10 mouse cellular contexts compared by ENCODE assay signal in the genomic region with DNA sequence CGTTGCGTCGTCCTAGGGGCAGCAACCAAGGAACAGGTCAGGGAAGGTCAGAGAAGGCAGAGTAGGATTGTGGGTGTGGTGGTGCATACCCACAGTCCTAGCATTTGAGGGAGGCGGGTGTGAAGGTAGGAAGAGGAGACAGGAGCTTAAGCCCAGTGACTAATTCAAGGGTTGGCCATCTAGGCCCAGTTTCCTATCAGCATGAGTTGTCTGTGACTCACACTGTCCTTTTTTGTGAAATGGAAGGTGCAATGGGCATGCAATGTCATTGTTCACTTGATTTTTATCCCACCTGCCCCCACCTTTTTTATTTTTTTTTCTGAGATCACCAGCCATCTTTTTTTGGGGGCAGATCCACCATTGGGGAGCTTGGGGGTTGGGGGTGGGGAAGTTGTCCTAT. TPM values are rescaled to one million over a fixed set of nuclear protein-coding genes. Genes with fewer than 3 reads are reported as not detected.
A peak's percentile ranks its signal among the peaks of the same experiment; 100 is the strongest.
DNase-seq lines count a peak whose midpoint lies in the region; ATAC-seq and TF ChIP-seq lines count a peak whose summit lies in the region.
"Had no signal": no experiment of that assay in that cellular context is flagged by ENCODE, and none has a peak within 500 bp of the region (broad histone marks: within the 10 kb centered on the region; RNA-seq: fewer than 3 reads in every experiment).

No protein-coding gene starts in this region.

- H3K79me2 ChIP-seq in C2C12 (ENCODE audit: control insufficient read depth, insufficient read depth): peaks cover 7% of the 10 kb centered on the region

- TF ChIP-seq CTCF in heart, postnatal 0 days (IDR thresholded peaks at IDR 0.05; ENCODE audit: low read depth): no peak
- no peak for TF ChIP-seq CTCF in C2C12 (IDR thresholded peaks at IDR 0.05; ENCODE audit: control insufficient read depth, insufficient read depth, insufficient read length)

- 0 out of 2 replicates have a peak, but pooled peaks cover under 1% of the 10 kb centered on the region for H3K36me3 ChIP-seq in heart, postnatal 0 days (replicated peaks; ENCODE audit: control insufficient read depth, insufficient read depth, low read length)
- H3K36me3 ChIP-seq in C2C12 (ENCODE audit: control insufficient read depth, insufficient read depth): peaks cover 25% of the 10 kb centered on the region
- H3K36me3 ChIP-seq in embryonic facial prominence, embryonic 11.5 days (replicated peaks; ENCODE audit: control insufficient read depth, insufficient read depth, low read depth, low read length): no peaks in the 10 kb centered on the region
- no peaks in the 10 kb centered on the region for H3K36me3 ChIP-seq in limb, embryonic 12.5 days
- H3K36me3 ChIP-seq: liver, embryonic 15.5 days had no signal

- 90% methylated on average over 4 of the region's 4 CpGs for WGBS in heart, postnatal 0 days
- 89% methylated on average over 4 of the region's 4 CpGs for whole genome bisulfite sequencing in embryonic facial prominence, embryonic 11.5 days
- WGBS in limb, embryonic 12.5 days: 91% methylated on average over 4 of the region's 4 CpGs

- H3K79me3 ChIP-seq in C2C12 (ENCODE audit: low read depth): peaks cover 4% of the 10 kb centered on the region

- H3K9ac ChIP-seq in heart, postnatal 0 days (replicated peaks; ENCODE audit: low read depth, low read length): no peak overlapping the region
- no peak overlapping the region for H3K9ac ChIP-seq in embryonic facial prominence, embryonic 11.5 days (replicated peaks; ENCODE audit: low read length)
- no peak overlapping the region for H3K9ac ChIP-seq in limb, embryonic 12.5 days (replicated peaks)
- H3K9ac ChIP-seq: liver, embryonic 15.5 days had no signal

- no peaks in the 10 kb centered on the region for H3K9me3 ChIP-seq in heart, postnatal 0 days (replicated peaks; ENCODE audit: control insufficient read depth, low read length)
- H3K9me3 ChIP-seq in embryonic facial prominence, embryonic 11.5 days (replicated peaks; ENCODE audit: control insufficient read depth, low read length): no peaks in the 10 kb centered on the region
- no peaks in the 10 kb centered on the region for H3K9me3 ChIP-seq in limb, embryonic 12.5 days
- H3K9me3 ChIP-seq: liver, embryonic 15.5 days had no signal

- peak overlapping the region; percentile 60 for H3K27ac ChIP-seq in heart, postnatal 0 days (ENCODE audit: low read depth)
- H3K27ac ChIP-seq in embryonic facial prominence, embryonic 11.5 days (replicated peaks; ENCODE audit: low read depth, low read length): peak overlapping the region; percentile 2
- peak overlapping the region; percentile 77 for H3K27ac ChIP-seq in limb, embryonic 12.5 days
- H3K27ac ChIP-seq: liver, embryonic 15.5 days had no signal

- TF ChIP-seq EP300 in heart, postnatal 0 days (IDR thresholded peaks at IDR 0.05; ENCODE audit: low read depth): no peak

- no peak for ATAC-seq in heart, postnatal 0 days (ENCODE audit: insufficient read depth, low read depth)
- no peak for ATAC-seq in embryonic facial prominence, embryonic 11.5 days (replicated peaks; ENCODE audit: insufficient number of reproducible peaks, low FRiP score, low TSS enrichment, low read depth)
- ATAC-seq in limb, embryonic 12.5 days (ENCODE audit: insufficient number of reproducible peaks, insufficient read depth, low FRiP score, low TSS enrichment, low read depth): no peak

- H3K4me3 ChIP-seq in heart, postnatal 0 days (ENCODE audit: low read depth, low read length): no peak overlapping the region
- no peak overlapping the region for H3K4me3 ChIP-seq in C2C12 (ENCODE audit: insufficient read depth, poor library complexity, severe bottlenecking)
- H3K4me3 ChIP-seq in embryonic facial prominence, embryonic 11.5 days (ENCODE audit: low read depth, low read length): no peak overlapping the region
- no peak overlapping the region for H3K4me3 ChIP-seq in limb, embryonic 12.5 days (replicated peaks)
- H3K4me3 ChIP-seq: liver, embryonic 15.5 days had no signal

- H3ac ChIP-seq in C2C12 (ENCODE audit: control insufficient read depth, insufficient read length, low read depth): no peak overlapping the region

- no peaks in the 10 kb centered on the region for H3K27me3 ChIP-seq in heart, postnatal 0 days (ENCODE audit: control insufficient read depth, insufficient read depth, low read length)
- H3K27me3 ChIP-seq in C2C12 (ENCODE audit: control insufficient read depth, insufficient read depth, insufficient read length): no peaks in the 10 kb centered on the region
- H3K27me3 ChIP-seq in embryonic facial prominence, embryonic 11.5 days (ENCODE audit: control insufficient read depth, insufficient read depth, low read length): no peaks in the 10 kb centered on the region
- H3K27me3 ChIP-seq in limb, embryonic 12.5 days: no peaks in the 10 kb centered on the region
- H3K27me3 ChIP-seq: liver, embryonic 15.5 days had no signal

- H3K4me1 ChIP-seq in heart, postnatal 0 days (ENCODE audit: control insufficient read depth, insufficient read depth): peaks cover 47% of the 10 kb centered on the region
- no peaks in the 10 kb centered on the region for H3K4me1 ChIP-seq in embryonic facial prominence, embryonic 11.5 days (ENCODE audit: control insufficient read depth, insufficient read depth, low read length)
- H3K4me1 ChIP-seq in limb, embryonic 12.5 days (replicated peaks): peaks cover 45% of the 10 kb centered on the region
- H3K4me1 ChIP-seq: liver, embryonic 15.5 days had no signal

- intact Hi-C loops in left cerebral cortex, postnatal 10 days (cut with DNase I): no loop called here

- H3K4me2 ChIP-seq in heart, postnatal 0 days (ENCODE audit: low read depth, low read length): no peak overlapping the region
- H3K4me2 ChIP-seq in embryonic facial prominence, embryonic 11.5 days (ENCODE audit: low read depth, low read length): no peak overlapping the region
- H3K4me2 ChIP-seq in limb, embryonic 12.5 days: no peak overlapping the region
- H3K4me2 ChIP-seq: liver, embryonic 15.5 days had no signal

- no peak for DNase-seq in heart, postnatal 0 days (ENCODE audit: low spot score)
- no peak for DNase-seq in heart, postnatal 4 days
- no peak for DNase-seq in embryonic facial prominence, embryonic 11.5 days (ENCODE audit: low spot score)
- DNase-seq in adrenal gland, postnatal 25 days: no peak
- DNase-seq in spleen, postnatal 36 days (ENCODE audit: low spot score in 2 of 2): no peak
- no peak for DNase-seq in left cerebral cortex, postnatal 10 days (ENCODE audit: extremely low spot score in 1 of 2, low spot score in 2 of 2)

TF ChIP-seq in C2C12, 6 proteins besides CTCF, POLR2A, EP300 and RAD21:
- TF ChIP-seq MYOD1 (IDR thresholded peaks at IDR 0.05; ENCODE audit: control insufficient read depth, insufficient read length, low read depth): no peak
- peak; percentile 56 for TF ChIP-seq FOSL1 (IDR thresholded peaks at IDR 0.05; ENCODE audit: insufficient read depth, low read length, poor library complexity, severe bottlenecking)
- TF ChIP-seq CEBPB (IDR thresholded peaks at IDR 0.05; ENCODE audit: low read depth): peak; percentile 46

RNA-seq across cellular contexts. Expression of gene Htra1, which starts 29.5 kb away (rescaled TPM):
- 79.7 and 97.9 TPM in 2 replicates for total RNA-seq in heart, postnatal 0 days (2014; rRNA removed; ENCODE audit: low replicate concordance)
- 86.1 and 95.2 TPM in 2 replicates for polyA plus RNA-seq in heart, postnatal 0 days (2015; fragmentation: Nextera tagmentation; extraction: Ambion mirVana)
- 100 to 1,000 TPM; 125 to 139 TPM for total RNA-seq in heart, postnatal 4 days (2021)
- 74.8 TPM for polyA plus RNA-seq in C2C12 (2012; fragmentation: generic; extraction: Trizol)
- polyA plus RNA-seq in embryonic facial prominence, embryonic 11.5 days (2014; fragmentation: Nextera tagmentation; extraction: Ambion mirVana): 6.7 and 8.3 TPM in 2 replicates
- polyA plus RNA-seq in limb, embryonic 12.5 days (2016; fragmentation: Nextera tagmentation; extraction: Ambion mirVana): 20.4 and 20.9 TPM in 2 replicates
- total RNA-seq in adrenal gland, postnatal 25 days (2021): 38.3 and 45.7 TPM in 2 replicates
- 100 to 1,000 TPM; 139 to 187 TPM for total RNA-seq in left cerebral cortex, postnatal 10 days (2021)
- total RNA-seq: MEL had no signal

Comparison
In these comparisons a context has a peak if more than half of its experiments do, and no peak if none do; other contexts are left out.
1. H3K27ac ChIP-seq: peak in every context shown above with its lines; median percentile 77 in limb, embryonic 12.5 days; 60 in heart, postnatal 0 days; 2 in embryonic facial prominence, embryonic 11.5 days.